Mouse (Mus musculus) heart, postnatal 25 days (tissue): ENCODE results near the gene Btbd19. TPM values are rescaled to one million over a fixed set of nuclear protein-coding genes. Genes with fewer than 3 reads are reported as not detected.
A peak's percentile ranks its signal among the peaks of the same experiment; 100 is the strongest.

ENCODE experiments used
- DNase-seq: peaks from one replicate; pipeline ENCODE4 v3.0.0; 2022; ENCODE audit warnings: low spot score
- intact Hi-C: fragments of 180-260 bp; cut with DNase I; formaldehyde crosslinking; loops from one replicate; pipeline ENCODE4 v1.15.1; 2025
- total RNA-seq, 2 experiments: library from RNA; stranded (reverse); gene quantifications; 2 replicates each; pipeline ENCODE4 v1.2.3; 2021

Btbd19 gene
- total RNA-seq, 2 experiments from 2014 or later = 2.0 to 3.3 TPM

GRCm38 (mm10) chr4:117120445-117121414 lies 4.8 kb downstream of the Btbd19 start:
- DNase-seq = peak; percentile 95
- intact Hi-C loops = loop anchor here (2.0 to 5.0 kb wide), 3 partner anchors 18 to 118 kb away; partner anchors contain the start of gene Eif2b3

GRCm38 (mm10) chr4:117120052-117120444 lies 5.5 kb downstream of the Btbd19 start:
- intact Hi-C loops = loop anchor here (2.0 to 5.0 kb wide), 3 partner anchors 19 to 118 kb away; partner anchors contain the start of gene Eif2b3
- DNase-seq = no peak

- intact Hi-C loops = loop anchor here (2.0 to 5.0 kb wide), 3 partner anchors 19 to 117 kb away; partner anchors contain the start of gene Eif2b3
- no peak for DNase-seq
These were observed 5.9 kb downstream of the Btbd19 start for GRCm38 (mm10) chr4:117119636-117120035.

GRCm38 (mm10) chr4:117117931-117118330 lies 7.6 kb downstream of the Btbd19 start:
- intact Hi-C loops = no loop called here
- no peak for DNase-seq

GRCm38 (mm10) chr4:117115592-117115991 lies 9.9 kb downstream of the Btbd19 start:
- intact Hi-C loops = no loop called here
- DNase-seq = no peak

- no peak for DNase-seq
- intact Hi-C loops = no loop called here
These were observed 12.3 kb downstream of the Btbd19 start for GRCm38 (mm10) chr4:117113237-117113636.

GRCm38 (mm10) chr4:117110985-117111384 lies 14.5 kb downstream of the Btbd19 start:
- intact Hi-C loops = no loop called here
- DNase-seq = no peak

GRCm38 (mm10) chr4:117110249-117110648 lies 15.3 kb downstream of the Btbd19 start:
- intact Hi-C loops = no loop called here
- DNase-seq = no peak

GRCm38 (mm10) chr4:117109330-117109729 lies 16.2 kb downstream of the Btbd19 start:
- intact Hi-C loops = no loop called here
- DNase-seq = no peak

- no peak for DNase-seq
- intact Hi-C loops = no loop called here
These were observed 17.0 kb downstream of the Btbd19 start for GRCm38 (mm10) chr4:117108524-117108849.

GRCm38 (mm10) chr4:117107813-117108523 lies 17.6 kb downstream of the Btbd19 start:
- intact Hi-C loops = no loop called here
- no peak for DNase-seq

GRCm38 (mm10) chr4:117105127-117105526 lies 20.4 kb downstream of the Btbd19 start:
- DNase-seq = no peak
- intact Hi-C loops = no loop called here

- intact Hi-C loops = loop anchor here (5.0 kb wide), 1 partner anchor 38 kb away; no protein-coding TSS in a partner anchor
- DNase-seq = no peak
These were observed 20.9 kb downstream of the Btbd19 start for GRCm38 (mm10) chr4:117104672-117105071.

GRCm38 (mm10) chr4:117101218-117101617 lies 24.3 kb downstream of the Btbd19 start:
- intact Hi-C loops = loop anchor here (5.0 kb wide), 1 partner anchor 41 kb away; no protein-coding TSS in a partner anchor
- no peak for DNase-seq

GRCm38 (mm10) chr4:117100036-117100435 lies 25.5 kb downstream of the Btbd19 start:
- intact Hi-C loops = loop anchor here (5.0 kb wide), 1 partner anchor 42 kb away; no protein-coding TSS in a partner anchor
- DNase-seq = no peak

GRCm38 (mm10) chr4:117098764-117099036 lies 26.8 kb downstream of the Btbd19 start:
- no peak for DNase-seq
- intact Hi-C loops = no loop called here

- intact Hi-C loops = no loop called here
- no peak for DNase-seq
These were observed 27.4 kb downstream of the Btbd19 start for GRCm38 (mm10) chr4:117097969-117098763.

GRCm38 (mm10) chr4:117096666-117097065 lies 28.9 kb downstream of the Btbd19 start:
- intact Hi-C loops = no loop called here
- no peak for DNase-seq

- peak; percentile 73 for DNase-seq
- intact Hi-C loops = no loop called here
These were observed 29.7 kb downstream of the Btbd19 start, which contains the start of gene Ptch2 for GRCm38 (mm10) chr4:117095551-117096452. TSS of gene Ptch2 (plus strand) at chr4:117096075.
